Mouse (Mus musculus): ENCODE data around the gene Hs2st1.

The Hs2st1 gene

DNA sequence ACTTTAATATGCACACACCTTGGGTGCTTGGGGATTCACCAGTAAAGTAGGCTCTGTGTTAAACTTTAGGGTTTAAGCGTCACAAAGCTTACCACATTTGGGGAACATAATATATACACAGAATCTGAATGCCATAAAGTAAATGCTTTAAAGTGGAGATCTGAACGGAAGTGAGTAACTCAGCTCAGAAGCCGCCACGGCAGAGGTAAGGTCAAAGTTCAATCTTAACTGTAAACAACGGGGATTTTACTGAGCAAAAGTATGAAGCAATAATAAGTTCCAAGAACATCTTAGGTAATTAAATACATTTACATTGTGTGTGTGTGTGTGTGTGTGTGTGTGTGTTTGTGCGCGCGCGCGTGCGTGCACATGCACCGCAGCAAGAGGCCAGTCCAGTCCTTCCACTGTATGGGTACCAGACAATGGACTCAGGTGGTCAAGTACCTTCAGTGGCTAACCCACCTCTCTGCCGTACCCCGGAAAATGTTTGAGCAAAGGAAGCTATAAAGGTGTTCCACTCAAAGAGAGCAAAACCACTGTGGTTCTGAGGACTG is 123.8 kb downstream of the Hs2st1 start:
- no peak for DNase-seq (ENCODE audit: low read depth, low spot score)

DNA sequence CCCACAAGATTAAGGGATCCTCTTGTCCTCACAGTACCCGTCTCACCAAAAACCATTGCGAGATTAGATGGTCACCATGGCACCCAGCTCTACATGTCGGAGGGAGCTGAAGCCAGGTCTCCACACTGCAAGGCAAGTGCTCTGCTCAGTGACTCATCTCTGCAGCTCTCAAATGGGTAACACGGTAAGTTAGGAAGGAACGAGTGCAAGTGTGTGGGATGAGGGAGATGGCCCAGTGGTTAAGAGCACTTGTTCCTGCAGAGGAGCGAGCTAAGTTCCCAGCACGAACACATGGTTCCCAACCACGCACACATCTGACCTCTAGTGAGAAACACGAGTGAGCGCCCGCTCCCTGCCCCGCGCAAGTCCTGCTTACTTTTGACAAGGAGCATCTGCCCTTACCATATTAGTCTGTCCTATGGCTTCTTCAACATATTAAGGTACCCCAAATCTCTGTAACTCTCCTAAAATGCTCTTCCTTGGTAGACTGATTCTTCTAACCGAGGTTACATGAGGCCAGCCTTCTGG is 132.0 kb downstream of the Hs2st1 start:
- no peak for DNase-seq (ENCODE audit: low read depth, low spot score)

DNA sequence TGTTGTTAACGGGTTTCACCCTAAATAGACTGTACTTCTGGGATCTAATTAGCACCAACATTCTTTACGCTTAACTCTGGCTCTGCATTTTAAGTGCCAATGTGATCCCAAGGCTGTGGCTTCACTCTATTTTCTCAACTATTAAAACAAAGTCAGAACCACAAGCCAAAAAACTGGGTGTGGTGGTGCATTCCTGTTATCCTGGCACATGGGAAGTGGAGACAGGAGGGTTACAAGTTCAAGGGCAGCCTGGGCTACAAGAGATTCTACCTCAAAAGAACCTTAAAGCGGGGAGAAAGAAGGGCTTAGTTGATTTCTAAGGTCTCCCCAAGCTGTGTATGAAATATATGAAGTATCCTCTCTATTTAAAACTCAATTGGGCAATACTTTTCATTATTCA is 133.9 kb downstream of the Hs2st1 start:
- DNase-seq (ENCODE audit: low read depth, low spot score): no peak

DNA sequence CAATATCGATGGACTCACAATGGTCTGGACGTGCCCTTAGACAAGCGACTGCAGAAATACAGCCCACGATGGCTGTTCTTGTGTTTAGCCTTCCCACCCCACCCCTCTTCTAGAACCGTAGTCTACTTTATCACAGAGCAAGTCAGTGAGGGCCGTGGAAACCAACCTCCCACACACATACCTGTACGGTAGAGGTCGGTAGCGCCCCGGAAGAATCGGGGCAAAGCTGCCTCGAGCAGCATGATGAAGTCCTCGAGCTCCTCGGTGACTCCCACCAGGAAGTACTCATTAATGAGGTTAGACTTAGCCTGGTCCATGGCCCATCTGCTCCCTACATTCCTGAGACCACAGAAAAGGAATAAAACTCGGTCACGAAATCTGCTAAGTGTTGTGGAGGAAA is 134.7 kb downstream of the Hs2st1 start:
- DNase-seq (ENCODE audit: low read depth, low spot score): no peak

DNA sequence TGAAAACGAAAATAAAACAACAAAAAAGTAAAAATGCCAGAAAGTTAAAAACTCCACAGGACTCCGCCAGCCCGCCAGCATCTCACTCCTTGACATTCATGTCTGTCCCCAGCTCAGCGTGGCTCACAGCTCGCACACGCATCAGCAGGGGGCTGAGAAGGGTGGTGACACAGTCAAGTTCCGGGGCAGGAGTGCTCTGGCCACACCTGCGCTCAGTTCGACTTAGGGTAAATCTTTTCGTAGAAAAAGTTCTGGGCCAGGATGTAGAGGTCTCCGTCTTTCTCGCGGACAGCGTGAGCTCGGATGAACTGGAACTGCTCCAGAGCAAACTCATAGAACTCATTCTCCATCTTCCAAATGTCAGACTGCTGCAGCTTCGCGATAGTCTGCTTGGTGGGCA is 135.7 kb downstream of the Hs2st1 start:
- DNase-seq (ENCODE audit: low read depth, low spot score): no peak

DNA sequence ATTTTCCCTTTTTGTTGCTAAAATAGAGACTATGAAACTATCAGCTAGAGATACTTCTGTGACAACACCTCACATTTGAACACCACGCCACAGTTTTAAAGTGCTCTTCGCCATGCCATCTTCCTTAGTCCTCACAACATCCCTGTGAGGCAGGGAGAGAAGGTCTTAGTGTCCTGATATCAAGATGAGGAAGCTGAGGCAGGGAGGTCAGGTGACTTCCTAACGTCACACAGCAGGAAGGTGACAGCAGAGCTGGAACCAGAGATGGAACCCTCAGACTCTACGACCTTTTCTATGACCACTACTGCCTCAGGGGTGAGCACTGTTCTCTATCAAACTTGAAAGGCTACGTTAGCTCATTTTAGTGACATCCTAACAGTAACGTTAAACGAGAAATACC is 136.9 kb downstream of the Hs2st1 start:
- DNase-seq (ENCODE audit: low read depth, low spot score): no peak

DNA sequence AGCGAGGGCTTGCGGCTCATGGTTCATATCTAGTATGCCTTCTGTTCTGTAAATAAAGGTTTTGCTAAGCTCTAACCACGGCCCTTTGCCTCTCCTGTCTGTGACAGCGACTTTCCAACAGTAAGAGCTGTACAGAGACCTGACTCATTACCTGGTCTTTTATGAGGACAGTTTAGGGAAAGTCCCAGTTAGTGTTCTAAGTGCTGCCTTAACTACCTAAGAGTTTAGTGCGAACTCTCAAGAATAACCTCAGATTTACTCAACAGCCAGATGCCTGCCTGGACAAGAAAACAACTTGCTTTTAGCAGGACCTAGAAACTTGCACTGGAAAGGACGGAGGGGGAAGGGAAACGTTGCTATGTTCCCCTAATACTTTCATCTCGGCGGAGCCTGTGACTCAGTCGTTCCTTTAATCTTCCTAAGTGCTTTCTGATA is 137.8 kb downstream of the Hs2st1 start:
- DNase-seq (ENCODE audit: low read depth, low spot score): no peak

DNA sequence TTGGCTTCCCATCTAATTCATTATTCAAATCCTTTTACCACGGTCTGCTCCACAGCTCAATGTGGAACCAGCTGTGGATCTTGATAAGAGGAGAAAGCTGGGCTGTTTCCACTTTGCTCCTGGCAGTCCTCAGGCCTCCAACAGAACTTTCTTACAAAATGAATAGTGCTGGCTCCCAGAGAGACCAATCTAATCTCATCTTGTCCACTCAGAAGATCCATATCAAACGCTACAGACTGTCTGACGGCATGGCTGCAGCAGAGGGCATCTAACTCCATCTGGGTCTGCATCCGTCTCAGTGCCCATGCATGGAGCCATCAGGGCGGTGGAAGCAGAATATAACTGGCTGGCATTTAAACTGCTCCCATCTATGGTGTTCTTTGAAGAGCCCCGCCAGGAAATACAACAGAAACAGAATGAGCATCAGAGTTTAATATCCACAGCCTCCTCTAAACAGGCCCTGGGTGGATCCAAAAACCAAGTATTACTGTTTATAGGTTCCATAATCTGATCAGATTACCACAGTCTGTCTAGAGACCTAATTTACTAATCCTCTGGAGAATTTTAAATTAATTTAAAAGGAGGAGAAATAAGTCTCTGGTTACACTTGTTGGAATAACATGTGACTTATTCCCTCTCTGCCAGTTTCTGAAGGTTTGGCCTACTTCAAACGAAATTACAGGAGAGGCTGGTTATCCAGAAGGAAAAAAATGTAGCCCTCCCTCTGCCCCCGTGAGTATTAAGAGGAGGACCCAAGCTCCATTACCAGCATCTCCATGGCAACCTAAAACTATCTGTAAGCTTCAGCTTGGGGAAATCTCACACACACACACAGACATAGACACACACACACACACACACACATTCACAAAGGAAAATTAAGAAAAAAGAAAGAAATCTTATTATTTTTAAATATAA is 141.2 kb downstream of the Hs2st1 start:
- no peak for DNase-seq (ENCODE audit: low read depth, low spot score)

DNA sequence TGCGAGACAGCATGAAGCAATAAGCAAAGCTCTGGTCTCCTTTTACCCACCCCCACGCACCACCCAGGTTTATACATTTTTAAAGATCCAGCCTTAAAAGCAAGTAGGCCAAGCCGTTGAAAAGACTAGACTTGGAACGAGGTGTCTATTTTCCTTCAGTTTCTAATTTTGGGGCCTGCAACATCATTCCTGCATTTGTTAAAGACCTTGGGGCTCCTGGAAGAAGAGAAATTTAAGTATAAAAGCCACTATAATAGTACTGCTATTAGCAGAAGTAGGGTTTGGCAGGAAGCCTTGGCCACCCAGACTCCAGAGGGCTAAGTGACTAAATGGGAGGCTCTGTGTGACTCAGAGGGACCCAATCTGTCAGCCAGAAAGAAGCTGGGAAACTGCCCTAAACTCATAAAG is 144.9 kb downstream of the Hs2st1 start:
- peak; percentile 64 for DNase-seq (ENCODE audit: low read depth, low spot score)

DNA sequence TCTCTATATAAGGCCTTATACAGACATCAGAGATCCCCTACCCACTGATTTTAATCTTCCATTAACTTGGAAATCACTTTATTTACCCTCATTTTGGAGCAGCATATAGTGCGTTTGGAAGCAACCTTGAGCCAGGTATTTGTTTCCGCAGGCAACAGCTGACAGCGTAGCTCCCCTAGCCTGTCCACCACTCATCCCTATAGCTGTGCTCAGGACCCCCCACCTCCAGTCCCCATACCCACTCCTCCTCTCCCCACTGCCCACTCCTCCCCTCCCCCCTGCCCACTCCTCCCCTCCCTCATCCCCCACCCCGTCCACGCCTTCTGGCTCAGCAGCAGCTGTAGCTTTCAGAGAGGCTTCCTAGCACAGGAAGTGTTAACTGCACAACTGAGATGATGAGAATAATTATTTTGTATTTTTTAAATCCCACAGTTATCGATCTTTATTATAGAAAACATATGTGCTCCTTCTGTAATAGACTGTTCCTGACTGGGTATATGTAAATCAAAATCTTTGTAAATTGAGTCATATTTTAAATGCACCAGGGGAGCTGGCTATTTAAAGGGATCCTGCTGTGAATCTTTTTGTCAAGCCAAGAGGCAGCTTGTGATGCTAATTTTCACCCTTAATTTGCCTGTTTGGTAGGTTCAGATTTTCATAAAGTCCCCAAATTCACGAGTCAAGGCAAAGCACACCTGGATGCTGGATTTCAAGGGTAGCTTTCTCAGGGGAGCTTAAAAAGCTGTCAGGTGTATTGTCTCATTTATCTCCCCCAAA is 148.4 kb downstream of the Hs2st1 start:
- DNase-seq (ENCODE audit: low read depth, low spot score): no peak

DNA sequence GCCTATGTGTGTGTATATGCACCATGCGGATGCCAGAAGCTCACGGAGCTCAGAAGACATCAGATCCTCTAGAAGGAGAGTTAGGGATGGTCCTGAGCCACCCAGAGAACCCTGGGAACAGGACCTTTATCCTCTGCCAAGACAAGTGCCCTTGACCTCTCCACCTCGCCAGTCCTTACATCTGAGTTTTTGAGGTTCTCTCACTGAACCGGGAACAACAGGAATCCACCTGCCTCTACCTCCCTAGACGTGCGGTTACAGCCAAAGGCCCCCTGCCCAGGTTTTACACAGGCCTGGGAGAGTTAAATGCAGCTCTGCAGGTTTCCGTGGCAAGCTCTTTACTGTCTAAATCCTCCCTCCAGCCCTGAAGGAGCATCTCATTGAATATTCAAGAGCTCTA is 156.2 kb downstream of the Hs2st1 start:
- no peak for DNase-seq (ENCODE audit: low read depth, low spot score)

DNA sequence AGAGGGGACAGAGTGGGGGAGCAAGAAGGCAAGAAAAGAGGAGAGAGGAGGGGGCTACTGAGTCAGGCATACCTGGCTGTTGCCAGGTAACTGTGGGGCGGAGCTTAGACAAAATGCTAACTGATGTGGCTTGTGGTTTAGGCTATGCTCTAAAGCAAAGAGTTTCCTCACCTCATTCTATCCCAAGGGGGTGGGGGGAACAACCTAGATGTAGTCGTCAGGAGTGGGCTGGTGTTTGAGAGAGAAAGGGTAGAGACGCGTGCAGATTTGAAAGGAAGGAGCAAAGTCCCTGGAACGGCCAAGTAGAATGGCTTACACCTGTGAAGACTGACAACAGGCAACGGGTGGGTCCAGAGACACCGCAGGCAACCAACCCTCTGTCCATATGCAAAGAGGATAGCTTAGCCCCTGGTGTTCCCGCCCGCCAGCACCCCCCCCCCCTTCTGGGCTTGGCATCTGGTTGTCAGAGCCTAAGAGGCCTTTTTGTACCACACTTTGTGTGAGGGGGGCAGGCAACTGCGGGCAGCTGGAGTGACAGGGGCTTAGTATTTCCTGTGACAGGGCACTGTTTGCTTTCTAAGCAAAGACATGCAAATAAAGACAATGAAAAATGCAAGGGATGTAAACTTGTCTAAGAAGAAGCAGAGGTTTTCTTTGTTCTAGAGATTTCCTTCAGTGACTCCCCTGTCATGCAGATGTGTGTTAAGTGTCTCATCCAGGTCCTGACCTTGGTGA is 157.3 kb downstream of the Hs2st1 start:
- DNase-seq (ENCODE audit: low read depth, low spot score): no peak

DNA sequence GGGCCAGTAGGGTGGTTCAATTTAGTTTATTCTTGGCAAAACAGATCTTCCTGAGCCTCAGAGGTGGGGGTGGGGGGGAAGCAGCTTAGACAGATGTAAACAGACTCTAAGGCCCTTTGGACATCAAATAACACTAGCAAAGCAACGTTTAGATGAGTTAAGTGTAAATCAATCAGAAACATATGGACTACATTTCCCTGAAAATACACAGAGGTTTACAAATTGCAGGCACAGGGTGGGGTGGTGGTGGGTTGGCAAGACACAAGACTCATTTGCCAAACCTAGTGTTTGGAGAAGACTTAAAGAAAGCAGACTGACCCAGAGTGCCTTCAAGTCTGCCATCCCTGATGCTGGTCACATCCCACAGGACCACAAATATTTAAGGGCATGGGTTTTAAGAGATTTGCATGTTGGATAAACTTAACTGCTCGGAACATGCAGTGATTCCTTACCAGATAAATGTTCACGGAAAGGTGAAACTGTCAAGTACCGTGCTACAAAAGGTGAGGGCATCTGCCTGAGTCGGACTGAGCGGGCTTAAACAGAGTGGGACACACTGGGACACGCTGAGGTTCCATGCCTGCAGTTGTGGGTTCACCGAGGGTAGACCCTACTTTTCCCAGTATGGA is 158.2 kb downstream of the Hs2st1 start:
- DNase-seq (ENCODE audit: low read depth, low spot score): no peak

DNA sequence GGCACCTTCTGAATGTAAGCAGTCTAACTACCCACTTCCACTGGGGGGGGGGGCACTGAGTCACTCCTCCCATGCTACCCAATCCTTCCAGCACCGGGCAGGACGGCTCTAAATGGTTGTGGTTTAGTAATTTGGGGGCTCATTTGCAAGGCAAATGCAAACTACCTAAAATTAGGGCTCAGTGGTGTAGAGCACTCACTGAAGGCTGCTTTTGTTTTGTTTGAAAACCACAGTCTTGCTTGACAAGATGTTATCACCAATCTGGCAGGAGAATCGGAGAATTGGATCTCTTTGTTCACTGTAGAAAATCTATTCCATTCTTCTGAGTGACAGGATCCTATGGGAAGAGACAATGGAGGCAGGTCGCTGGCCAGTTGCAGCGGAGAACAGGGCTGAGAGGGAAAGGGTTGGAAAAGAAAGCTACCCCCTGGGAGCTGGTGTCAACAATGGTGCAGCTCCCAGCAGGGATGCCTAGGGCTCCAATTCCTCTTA is 158.9 kb downstream of the Hs2st1 start:
- DNase-seq (ENCODE audit: low read depth, low spot score): no peak

DNA sequence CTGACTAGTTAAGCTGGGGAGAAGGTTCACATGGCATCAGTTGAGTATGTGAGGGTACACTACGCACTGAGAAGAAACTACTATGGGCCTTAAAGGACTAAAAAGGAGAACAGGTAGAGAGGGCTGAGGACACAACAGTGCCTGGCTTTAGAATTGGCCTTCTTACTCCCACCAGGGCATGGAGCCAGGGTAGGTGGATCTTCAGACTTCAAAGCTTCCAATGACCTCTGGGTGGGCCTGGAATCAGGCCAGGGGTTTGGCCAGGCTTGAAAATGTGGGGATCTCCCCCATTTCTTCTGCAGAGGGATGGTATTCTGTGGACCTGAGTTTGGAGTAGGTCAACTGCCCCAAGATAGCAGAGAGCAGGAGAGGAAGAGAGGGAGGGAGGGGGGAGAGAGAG is 161.0 kb downstream of the Hs2st1 start:
- DNase-seq (ENCODE audit: low read depth, low spot score): no peak

DNA sequence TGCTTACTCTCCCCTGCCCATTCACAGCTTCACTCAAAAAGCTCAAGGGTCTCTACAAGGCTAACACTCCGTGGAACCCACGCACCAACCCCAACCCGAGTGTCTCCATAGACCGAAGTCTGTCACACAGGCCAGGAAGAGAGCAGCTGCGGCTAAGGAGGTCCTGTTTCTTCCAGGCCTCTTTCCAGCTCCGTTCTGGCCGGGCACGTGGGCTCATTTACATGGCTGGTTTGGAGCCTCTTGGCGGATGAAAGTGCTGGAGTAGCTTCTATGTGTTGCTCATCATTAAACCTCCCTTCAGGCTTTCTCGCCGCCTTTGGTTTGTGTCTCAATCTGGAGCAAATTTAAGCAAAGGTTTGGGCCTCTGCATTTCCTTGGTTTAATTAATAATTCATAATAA is 164.7 kb downstream of the Hs2st1 start:
- no peak for DNase-seq (ENCODE audit: low read depth, low spot score)

DNA sequence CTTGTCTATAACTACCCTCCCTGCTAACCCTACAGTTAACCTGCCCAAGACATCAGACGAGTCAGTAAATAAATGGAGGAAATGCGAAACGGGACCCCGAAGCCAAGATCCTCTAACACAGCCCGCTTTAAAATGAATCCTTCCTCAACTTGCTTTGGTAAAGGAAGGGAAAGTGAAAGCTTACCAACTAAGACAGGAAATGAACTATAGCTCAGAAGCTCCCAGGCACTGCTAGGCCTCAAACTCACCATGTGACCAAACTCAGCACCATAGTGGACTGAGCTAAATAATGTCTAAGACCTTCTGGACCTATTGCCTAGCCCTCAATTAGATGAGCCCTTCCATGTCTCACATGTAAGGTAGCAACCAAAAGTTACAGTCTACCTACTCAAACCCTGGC is 168.7 kb downstream of the Hs2st1 start:
- DNase-seq (ENCODE audit: low read depth, low spot score): no peak

DNA sequence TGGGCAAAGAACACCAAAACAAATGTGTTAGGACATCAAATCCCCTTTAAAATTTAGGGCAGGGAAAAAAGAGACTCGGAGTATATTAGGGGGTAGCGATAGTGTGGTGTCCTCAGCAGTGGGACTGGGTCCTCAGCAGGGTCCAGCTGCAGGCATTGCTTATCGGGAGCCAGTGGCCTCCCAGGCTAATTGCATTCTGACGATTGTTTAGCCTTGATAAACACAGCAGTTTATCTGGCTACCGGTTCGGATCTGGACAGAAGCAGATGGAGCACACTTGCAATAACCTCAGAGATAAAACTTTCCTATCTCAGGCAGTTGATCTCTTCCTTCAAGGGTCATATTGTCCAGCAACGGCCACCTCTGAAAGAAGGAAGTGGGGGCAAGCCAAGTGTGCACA is 169.1 kb downstream of the Hs2st1 start:
- no peak for DNase-seq (ENCODE audit: low read depth, low spot score)

DNA sequence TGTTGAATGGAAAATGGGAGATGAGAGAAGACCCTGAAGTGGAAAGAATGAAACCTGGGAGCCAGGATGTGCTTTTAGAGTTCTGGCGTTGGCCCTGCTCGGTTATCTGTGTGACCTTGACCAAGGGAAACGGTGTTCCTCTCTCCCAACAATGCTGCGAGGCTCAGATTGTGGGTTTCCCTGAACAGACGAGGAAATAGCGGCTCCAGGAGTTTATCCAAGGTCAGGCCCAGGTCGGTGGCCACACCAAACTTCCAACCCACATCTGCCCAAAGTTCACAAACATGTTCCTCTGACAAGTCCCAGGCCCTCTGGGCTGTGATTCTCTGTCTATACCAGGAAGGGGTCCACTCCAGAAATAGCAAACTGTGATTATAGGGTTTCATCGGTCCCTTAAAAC is 169.6 kb downstream of the Hs2st1 start:
- DNase-seq (ENCODE audit: low read depth, low spot score): no peak

DNA sequence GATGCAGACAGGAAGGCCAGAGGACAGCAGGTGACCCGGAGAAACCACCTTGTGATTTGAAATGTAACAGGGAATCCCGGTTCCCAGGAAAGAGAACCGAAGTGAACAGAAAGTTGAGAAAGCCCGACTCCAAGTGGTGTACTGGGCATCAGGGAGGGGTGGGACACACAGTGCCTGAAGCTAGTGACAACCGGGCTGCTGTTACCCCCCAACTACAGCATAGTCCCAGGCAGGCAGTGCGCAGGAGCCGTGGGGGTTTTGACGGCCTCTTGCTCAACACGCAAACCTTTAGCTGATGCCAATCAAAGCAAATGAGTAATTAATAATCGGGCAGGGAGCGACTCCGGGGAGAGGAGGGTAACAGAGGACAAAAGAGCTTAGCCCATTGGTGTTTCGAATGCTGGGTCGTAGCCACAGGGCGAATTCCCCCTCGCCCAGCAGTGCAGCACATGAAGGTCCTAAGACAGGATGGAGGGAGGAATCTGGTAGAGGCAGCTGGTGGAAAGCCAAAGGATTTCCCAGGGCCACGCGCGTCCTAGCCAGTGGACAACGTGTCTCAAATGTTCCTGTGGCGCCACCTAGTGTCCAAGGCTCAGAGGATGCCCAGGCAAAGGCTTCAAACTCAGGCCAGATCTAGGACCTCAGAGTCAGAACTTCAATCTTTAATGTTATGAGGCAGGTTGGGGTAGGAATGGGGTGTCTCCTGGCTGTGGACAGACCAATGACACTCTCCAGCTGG is 170.5 kb downstream of the Hs2st1 start:
- DNase-seq (ENCODE audit: low read depth, low spot score): peak; percentile 88
